Mouse (Mus musculus): ENCODE measurements around the gene Ccdc61. TPM values are rescaled to one million over a fixed set of nuclear protein-coding genes. Genes with fewer than 3 reads are reported as not detected.
A peak's percentile ranks its signal among the peaks of the same experiment; 100 is the strongest.

Ccdc61 gene
- polyA plus RNA-seq, 1 experiment from 2014 or later: 20.8 TPM

DNA sequence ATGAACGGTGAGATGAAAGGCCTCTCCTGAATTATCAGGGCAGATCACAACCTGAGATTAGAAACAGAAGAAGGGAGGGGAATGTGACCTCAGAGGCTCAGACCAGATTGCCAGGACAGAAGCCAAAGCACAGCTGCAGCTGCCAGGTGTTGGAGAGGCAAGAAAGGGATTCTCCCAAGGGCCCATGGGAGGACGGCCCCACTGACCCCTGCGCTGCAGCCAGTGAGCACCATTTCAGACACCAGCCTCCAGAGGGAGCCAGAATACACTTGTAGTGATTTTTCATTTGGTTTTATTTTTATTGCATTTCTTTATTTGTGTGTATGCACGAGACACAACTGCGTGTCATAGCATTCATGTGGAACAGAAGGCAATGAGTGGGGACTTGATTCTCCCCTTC lies 13.7 kb downstream of the Ccdc61 start:
- peaks cover 4% of the 10 kb centered on the region; the same call in 1 of the 2 replicates for H3K36me3 ChIP-seq (ENCODE audit: control insufficient read depth, insufficient read depth, low read length)
- DNase-seq (ENCODE audit: low spot score) (no peak), ATAC-seq (replicated peaks; ENCODE audit: low FRiP score) (no peak)
- peaks cover 15% of the 10 kb centered on the region for H3K4me1 ChIP-seq (replicated peaks; ENCODE audit: control insufficient read depth, insufficient read depth, low read length)
- H3K27me3 ChIP-seq (replicated peaks; ENCODE audit: control insufficient read depth, insufficient read depth, low read length): peaks cover 18% of the 10 kb centered on the region
- no peaks in the 10 kb centered on the region for H3K9me3 ChIP-seq (ENCODE audit: control insufficient read depth, low read length)
- H3K4me2 ChIP-seq: no peak overlapping the region
- no peak overlapping the region for H3K9ac ChIP-seq (ENCODE audit: low read depth, low read length)
- 51% methylated on average over 5 of the region's 5 CpGs for WGBS
- no peak overlapping the region for H3K4me3 ChIP-seq (ENCODE audit: low read depth, low read length)
- no peak overlapping the region for H3K27ac ChIP-seq (ENCODE audit: low read depth, low read length)

DNA sequence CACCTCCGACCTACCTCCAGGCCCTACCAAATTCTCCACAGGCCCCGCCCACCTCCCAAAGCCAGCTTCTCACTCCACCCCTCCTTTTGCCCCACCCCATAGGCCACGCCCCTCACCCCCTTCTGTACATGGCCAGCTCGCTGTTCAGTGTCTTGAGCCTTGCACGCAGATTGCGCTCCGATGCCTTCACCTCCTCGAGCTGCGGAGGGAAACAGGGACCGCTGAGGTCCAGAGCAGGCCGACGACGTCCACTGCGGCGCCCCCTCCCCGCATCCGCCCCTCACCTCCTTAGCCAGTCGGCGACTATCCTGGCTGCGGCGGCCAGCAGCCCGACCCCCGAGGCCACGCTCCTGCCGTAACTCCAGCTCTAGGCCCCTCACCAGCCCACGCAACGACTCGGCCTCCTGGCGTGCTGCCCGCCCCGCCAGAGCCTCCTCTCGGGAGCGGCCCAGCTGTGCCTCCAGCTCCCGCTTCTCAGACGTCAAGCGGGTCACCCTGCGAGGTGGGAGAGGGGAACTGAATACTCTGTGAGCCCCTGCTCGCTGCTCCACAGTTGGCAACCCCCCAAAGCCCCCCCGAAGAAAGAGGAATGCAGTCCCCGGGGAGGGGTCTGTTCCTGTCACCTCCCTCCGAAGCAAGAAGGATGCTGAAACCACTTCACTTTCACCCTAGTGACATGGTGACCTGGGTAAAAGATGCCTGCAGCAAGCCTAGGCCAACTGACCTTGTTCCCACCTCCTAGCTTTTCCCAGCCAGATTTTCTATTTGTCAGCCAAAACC lies 16.4 kb downstream of the Ccdc61 start:
- H3K9me3 ChIP-seq (ENCODE audit: control insufficient read depth, low read length): no peaks in the 10 kb centered on the region
- H3K4me1 ChIP-seq (replicated peaks; ENCODE audit: control insufficient read depth, insufficient read depth, low read length): peaks cover 15% of the 10 kb centered on the region
- 3% methylated on average over 41 of the region's 41 CpGs for WGBS
- peak overlapping the region; percentile 74 for H3K4me2 ChIP-seq
- DNase-seq (ENCODE audit: low spot score) (peak; percentile 68), ATAC-seq (replicated peaks; ENCODE audit: low FRiP score) (peak; percentile 77)
- peak overlapping the region; percentile 46; the same call in 1 of the 2 replicates for H3K9ac ChIP-seq (ENCODE audit: low read depth, low read length)
- peak overlapping the region; percentile 39 for H3K4me3 ChIP-seq (ENCODE audit: low read depth, low read length)
- H3K36me3 ChIP-seq (ENCODE audit: control insufficient read depth, insufficient read depth, low read length): peaks cover 4% of the 10 kb centered on the region; the same call in 1 of the 2 replicates
- peaks cover 18% of the 10 kb centered on the region for H3K27me3 ChIP-seq (replicated peaks; ENCODE audit: control insufficient read depth, insufficient read depth, low read length)
- no peak overlapping the region for H3K27ac ChIP-seq (ENCODE audit: low read depth, low read length)

DNA sequence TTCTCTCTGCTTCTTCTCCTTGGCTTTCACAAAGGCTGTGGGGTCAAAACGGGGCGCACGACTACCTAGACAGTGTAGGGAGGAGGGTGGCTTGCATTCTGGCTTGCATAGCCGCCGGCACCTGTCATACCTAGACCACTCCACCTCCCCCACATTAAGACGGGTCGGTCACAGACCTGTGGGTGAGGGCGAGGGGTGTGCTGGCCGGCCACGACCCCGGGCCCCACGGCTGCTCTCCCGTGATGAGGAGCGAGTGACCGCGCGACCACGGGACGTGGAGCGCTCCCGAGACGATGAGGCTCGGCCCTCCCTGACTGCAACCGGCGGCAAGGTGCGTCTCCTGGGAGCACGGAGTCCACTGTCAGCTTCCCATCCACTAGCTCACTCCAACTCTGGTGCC lies 17.2 kb downstream of the Ccdc61 start:
- WGBS: 30% methylated on average over 27 of the region's 27 CpGs
- ATAC-seq (replicated peaks; ENCODE audit: low FRiP score) (0 out of 2 replicates have a peak, but pooled peaks have one; percentile 13), DNase-seq (ENCODE audit: low spot score) (no peak)
- Histone ChIP-seq H3K4me3 (ENCODE audit: low read depth, low read length) (no peak overlapping the region), H3K27ac (ENCODE audit: low read depth, low read length) (no peak overlapping the region), H3K9ac (ENCODE audit: low read depth, low read length) (no peak overlapping the region), H3K27me3 (replicated peaks; ENCODE audit: control insufficient read depth, insufficient read depth, low read length) (peaks cover 18% of the 10 kb centered on the region), H3K36me3 (ENCODE audit: control insufficient read depth, insufficient read depth, low read length) (no peaks in the 10 kb centered on the region; the same call in 1 of the 2 replicates), H3K4me1 (replicated peaks; ENCODE audit: control insufficient read depth, insufficient read depth, low read length) (peaks cover 15% of the 10 kb centered on the region), H3K9me3 (ENCODE audit: control insufficient read depth, low read length) (no peaks in the 10 kb centered on the region), H3K4me2 (peak overlapping the region; percentile 74)

DNA sequence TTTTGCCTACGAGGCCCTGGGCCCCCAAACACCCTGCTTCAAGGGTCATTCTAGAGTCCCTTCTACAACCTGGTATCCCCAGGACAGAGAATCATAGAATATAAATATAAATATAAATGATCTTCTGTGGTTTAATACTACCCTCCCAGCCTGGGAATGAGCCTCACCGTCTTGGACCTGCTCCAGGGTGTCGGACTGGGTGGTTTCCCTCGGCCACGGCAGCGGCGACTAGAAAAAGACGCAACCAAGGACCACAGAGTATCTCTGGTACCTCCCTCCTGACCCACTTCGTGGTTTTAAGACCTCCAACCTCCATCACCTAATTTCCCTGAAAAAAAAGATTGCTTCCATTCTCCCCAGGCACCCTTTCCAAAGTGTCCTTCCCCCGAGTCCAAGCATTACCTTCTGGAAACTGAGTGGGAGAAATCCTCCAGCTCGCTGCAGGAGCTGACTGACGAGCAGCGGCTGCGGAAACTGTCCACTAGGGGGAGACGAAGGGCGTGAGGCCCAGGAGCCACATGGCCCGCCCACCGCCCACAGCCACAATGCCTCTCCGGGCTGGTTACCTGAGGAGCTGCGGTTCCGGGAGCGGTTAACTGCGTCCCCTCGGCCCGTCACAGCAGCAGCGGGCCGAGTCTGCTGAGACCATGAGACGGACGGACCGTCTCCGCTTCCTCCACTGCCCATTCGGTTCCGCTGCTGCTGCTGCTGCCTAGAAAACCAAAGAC lies 18.2 kb downstream of the Ccdc61 start:
- ATAC-seq (replicated peaks; ENCODE audit: low FRiP score) (peak; percentile 62), DNase-seq (ENCODE audit: low spot score) (peak; percentile 83)
- Histone ChIP-seq H3K27me3 (replicated peaks; ENCODE audit: control insufficient read depth, insufficient read depth, low read length) (peaks cover 18% of the 10 kb centered on the region), H3K27ac (ENCODE audit: low read depth, low read length) (no peak overlapping the region), H3K4me3 (ENCODE audit: low read depth, low read length) (peak overlapping the region; percentile 27), H3K4me2 (peak overlapping the region; percentile 74), H3K9me3 (ENCODE audit: control insufficient read depth, low read length) (no peaks in the 10 kb centered on the region), H3K4me1 (replicated peaks; ENCODE audit: control insufficient read depth, insufficient read depth, low read length) (peaks cover 15% of the 10 kb centered on the region), H3K36me3 (ENCODE audit: control insufficient read depth, insufficient read depth, low read length) (no peaks in the 10 kb centered on the region), H3K9ac (ENCODE audit: low read depth, low read length) (no peak overlapping the region)
- 20% methylated on average over 33 of the region's 33 CpGs for WGBS

DNA sequence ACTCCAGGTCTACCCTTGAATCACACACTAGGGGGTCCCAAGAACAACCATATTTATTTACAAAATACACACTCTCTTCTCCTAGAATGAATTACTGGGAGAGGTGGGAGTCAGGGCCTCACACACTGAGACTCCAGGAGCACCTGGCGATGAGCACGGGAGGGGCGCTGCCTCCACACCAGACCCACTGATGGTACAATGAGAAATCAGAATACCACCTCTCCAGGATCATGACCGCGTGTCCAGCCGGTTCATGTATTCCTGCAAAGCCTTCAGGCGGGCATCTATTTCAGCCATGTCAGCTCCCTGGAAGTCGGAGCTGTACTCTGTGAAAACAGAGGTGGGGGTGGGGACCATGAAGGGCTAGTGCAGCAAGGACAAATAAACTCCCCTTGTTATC lies 19.4 kb downstream of the Ccdc61 start:
- DNase-seq (ENCODE audit: low spot score) (no peak), ATAC-seq (replicated peaks; ENCODE audit: low FRiP score) (no peak)
- H3K4me3 ChIP-seq (ENCODE audit: low read depth, low read length): no peak overlapping the region
- H3K27ac ChIP-seq (ENCODE audit: low read depth, low read length): no peak overlapping the region
- no peaks in the 10 kb centered on the region for H3K9me3 ChIP-seq (ENCODE audit: control insufficient read depth, low read length)
- H3K4me1 ChIP-seq (replicated peaks; ENCODE audit: control insufficient read depth, insufficient read depth, low read length): peaks cover 15% of the 10 kb centered on the region
- peaks cover 18% of the 10 kb centered on the region for H3K27me3 ChIP-seq (replicated peaks; ENCODE audit: control insufficient read depth, insufficient read depth, low read length)
- 94% methylated on average over 8 of the region's 8 CpGs for WGBS
- no peak overlapping the region for H3K9ac ChIP-seq (ENCODE audit: low read depth, low read length)
- no peak overlapping the region for H3K4me2 ChIP-seq
- H3K36me3 ChIP-seq (ENCODE audit: control insufficient read depth, insufficient read depth, low read length): no peaks in the 10 kb centered on the region

DNA sequence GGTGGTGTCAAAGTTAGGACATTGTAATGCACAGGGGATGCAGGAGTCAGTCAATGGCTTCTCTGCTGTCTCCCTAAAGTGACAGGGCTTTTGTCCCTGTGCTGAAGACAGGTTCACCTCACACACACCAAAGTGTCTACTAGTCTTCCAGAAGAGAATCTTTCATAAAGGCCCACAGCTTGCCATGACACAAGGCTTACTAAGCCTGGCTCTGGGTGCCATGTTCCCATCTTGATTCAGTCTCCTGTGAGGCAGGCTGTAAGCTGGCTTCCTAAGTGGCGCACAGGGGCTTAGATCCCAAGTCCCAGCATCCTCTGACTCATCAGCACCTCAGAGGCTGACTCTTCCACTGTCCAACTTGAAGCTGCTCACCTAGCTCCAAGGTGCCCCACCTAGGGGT lies 23.3 kb downstream of the Ccdc61 start:
- ATAC-seq (replicated peaks; ENCODE audit: low FRiP score) (no peak), DNase-seq (ENCODE audit: low spot score) (no peak)
- no peak overlapping the region for H3K9ac ChIP-seq (ENCODE audit: low read depth, low read length)
- no peaks in the 10 kb centered on the region for H3K27me3 ChIP-seq (replicated peaks; ENCODE audit: control insufficient read depth, insufficient read depth, low read length)
- H3K36me3 ChIP-seq (ENCODE audit: control insufficient read depth, insufficient read depth, low read length): no peaks in the 10 kb centered on the region
- H3K4me3 ChIP-seq (ENCODE audit: low read depth, low read length): no peak overlapping the region
- H3K4me2 ChIP-seq: no peak overlapping the region
- peaks cover 3% of the 10 kb centered on the region; the same call in 1 of the 2 replicates for H3K4me1 ChIP-seq (replicated peaks; ENCODE audit: control insufficient read depth, insufficient read depth, low read length)
- H3K9me3 ChIP-seq (ENCODE audit: control insufficient read depth, low read length): no peaks in the 10 kb centered on the region
- 96% methylated on average over 1 of the region's 1 CpGs for WGBS
- H3K27ac ChIP-seq (ENCODE audit: low read depth, low read length): no peak overlapping the region

DNA sequence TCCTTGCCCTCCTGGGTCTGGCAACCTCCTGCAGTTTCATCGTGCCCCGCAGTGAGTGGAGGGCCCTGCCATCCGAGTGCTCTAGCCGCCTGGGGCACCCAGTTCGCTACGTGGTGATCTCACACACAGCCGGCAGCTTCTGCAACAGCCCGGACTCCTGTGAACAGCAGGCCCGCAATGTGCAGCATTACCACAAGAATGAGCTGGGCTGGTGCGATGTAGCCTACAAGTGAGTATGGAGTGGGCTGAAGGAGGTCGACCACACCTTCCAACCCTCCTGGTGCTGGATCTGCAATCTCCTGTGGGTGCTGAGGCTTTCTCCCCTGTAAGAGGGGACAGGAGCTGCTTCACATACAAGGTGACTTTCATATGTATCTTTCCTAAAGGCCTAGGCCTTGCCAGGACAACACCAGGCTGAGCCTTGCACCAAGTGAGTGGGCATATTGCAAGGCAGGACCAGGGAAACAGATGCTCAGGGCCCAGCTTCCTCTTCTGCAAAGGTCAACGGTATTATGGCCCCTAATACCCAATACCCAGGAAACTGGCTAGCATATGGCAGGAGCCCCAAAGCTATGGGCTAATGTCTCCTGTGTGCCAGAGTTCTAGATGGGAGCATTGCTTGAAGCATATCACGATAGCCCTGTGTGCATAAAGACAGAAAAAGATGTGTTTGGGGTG lies 25.3 kb downstream of the Ccdc61 start:
- Histone ChIP-seq H3K9me3 (ENCODE audit: control insufficient read depth, low read length) (no peaks in the 10 kb centered on the region), H3K27ac (ENCODE audit: low read depth, low read length) (no peak overlapping the region), H3K4me1 (replicated peaks; ENCODE audit: control insufficient read depth, insufficient read depth, low read length) (peaks cover 3% of the 10 kb centered on the region; the same call in 1 of the 2 replicates), H3K27me3 (replicated peaks; ENCODE audit: control insufficient read depth, insufficient read depth, low read length) (no peaks in the 10 kb centered on the region), H3K36me3 (ENCODE audit: control insufficient read depth, insufficient read depth, low read length) (no peaks in the 10 kb centered on the region), H3K4me3 (ENCODE audit: low read depth, low read length) (no peak overlapping the region), H3K4me2 (no peak overlapping the region), H3K9ac (ENCODE audit: low read depth, low read length) (no peak overlapping the region)
- no peak for ATAC-seq (replicated peaks; ENCODE audit: low FRiP score)
- 52% methylated on average over 13 of the region's 13 CpGs for WGBS
- no peak for DNase-seq (ENCODE audit: low spot score)

DNA sequence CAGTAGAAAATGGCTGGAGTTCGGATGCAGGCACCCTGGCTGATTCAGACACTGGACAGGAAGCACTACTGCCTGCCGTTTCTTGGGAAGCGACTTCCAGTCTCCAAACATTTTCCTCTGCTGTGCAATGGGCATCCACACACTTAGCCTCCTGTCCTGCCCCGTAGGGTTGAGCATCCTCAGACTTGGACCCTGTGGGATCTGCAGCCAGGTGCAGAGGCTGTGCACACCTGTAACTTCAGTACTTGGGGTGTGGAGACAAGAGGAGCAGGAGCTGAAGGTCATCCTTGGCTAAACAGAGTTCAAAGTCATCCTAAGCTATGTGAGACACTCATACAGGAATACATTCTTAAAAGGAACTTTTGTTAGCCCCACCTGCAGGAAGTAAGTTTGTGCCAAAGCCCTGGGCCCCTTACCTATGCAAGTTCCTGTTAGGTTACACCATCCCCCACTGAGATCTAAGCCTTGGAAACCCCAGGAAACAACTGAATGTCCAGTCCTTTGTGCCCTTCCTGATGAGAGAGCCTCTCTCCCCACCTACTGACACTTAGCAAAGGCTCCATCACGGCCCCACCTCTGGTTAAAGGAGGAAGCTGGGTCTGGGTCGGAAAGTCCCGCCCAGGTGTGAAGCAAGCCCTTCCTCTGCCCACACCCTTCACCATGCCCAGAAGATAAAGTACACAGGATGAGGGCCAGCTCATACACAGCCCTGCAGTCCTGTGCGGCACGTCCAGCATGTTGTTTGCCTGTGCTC lies 26.0 kb downstream of the Ccdc61 start:
- H3K9me3 ChIP-seq (ENCODE audit: control insufficient read depth, low read length): no peaks in the 10 kb centered on the region
- H3K4me1 ChIP-seq (replicated peaks; ENCODE audit: control insufficient read depth, insufficient read depth, low read length): peaks cover 3% of the 10 kb centered on the region; the same call in 1 of the 2 replicates
- H3K4me3 ChIP-seq (ENCODE audit: low read depth, low read length): no peak overlapping the region
- DNase-seq (ENCODE audit: low spot score) (no peak), ATAC-seq (replicated peaks; ENCODE audit: low FRiP score) (no peak; the same call in 1 of the 2 replicates)
- 40% methylated on average over 9 of the region's 9 CpGs for WGBS
- no peak overlapping the region for H3K9ac ChIP-seq (ENCODE audit: low read depth, low read length)
- H3K27ac ChIP-seq (ENCODE audit: low read depth, low read length): no peak overlapping the region
- no peaks in the 10 kb centered on the region for H3K36me3 ChIP-seq (ENCODE audit: control insufficient read depth, insufficient read depth, low read length)
- H3K27me3 ChIP-seq (replicated peaks; ENCODE audit: control insufficient read depth, insufficient read depth, low read length): no peaks in the 10 kb centered on the region
- no peak overlapping the region for H3K4me2 ChIP-seq

Measured in liver, embryonic 11.5 days (tissue).